Mouse (Mus musculus): Measurements from ENCODE around the gene Ttbk1. TPM values are rescaled to one million over a fixed set of nuclear protein-coding genes. Genes with fewer than 3 reads are reported as not detected.
A peak's percentile ranks its signal among the peaks of the same experiment; 100 is the strongest.

Gene Ttbk1
- polyA plus RNA-seq, 1 experiment from 2014 or later = 0.11 TPM

DNA sequence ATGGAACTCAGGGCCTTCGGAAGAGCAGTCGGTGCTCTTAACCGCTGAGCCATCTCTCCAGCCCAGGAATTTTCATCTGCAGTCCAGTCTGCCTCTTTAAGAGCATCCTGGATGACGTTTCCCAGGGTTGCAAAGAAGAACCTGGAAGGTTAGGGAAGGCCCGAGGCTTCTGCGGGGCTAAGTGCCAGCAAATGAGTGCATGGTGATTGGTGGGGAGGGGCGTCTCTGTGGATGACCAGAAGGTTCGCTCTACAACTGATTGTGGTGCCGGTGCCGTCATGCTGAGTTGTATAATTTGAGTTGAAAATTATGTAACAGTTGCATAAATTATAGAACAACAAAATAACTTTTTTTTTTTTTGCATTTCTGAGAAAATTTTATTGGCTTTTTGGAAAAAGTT lies 48.3 kb downstream of the Ttbk1 start:
- Histone ChIP-seq H3K4me2 (no peak overlapping the region), H3K4me1 (0 out of 2 replicates have a peak, but pooled peaks cover 4% of the 10 kb centered on the region), H3K4me3 (no peak overlapping the region), H3K9me3 (replicated peaks) (no peaks in the 10 kb centered on the region), H3K36me3 (no peaks in the 10 kb centered on the region), H3K27ac (no peak overlapping the region), H3K9ac (no peak overlapping the region), H3K27me3 (replicated peaks) (peaks cover 75% of the 10 kb centered on the region)
- no peak for ATAC-seq
- 81% methylated on average over 10 of the region's 10 CpGs for WGBS (ENCODE audit: insufficient replicate concordance)

DNA sequence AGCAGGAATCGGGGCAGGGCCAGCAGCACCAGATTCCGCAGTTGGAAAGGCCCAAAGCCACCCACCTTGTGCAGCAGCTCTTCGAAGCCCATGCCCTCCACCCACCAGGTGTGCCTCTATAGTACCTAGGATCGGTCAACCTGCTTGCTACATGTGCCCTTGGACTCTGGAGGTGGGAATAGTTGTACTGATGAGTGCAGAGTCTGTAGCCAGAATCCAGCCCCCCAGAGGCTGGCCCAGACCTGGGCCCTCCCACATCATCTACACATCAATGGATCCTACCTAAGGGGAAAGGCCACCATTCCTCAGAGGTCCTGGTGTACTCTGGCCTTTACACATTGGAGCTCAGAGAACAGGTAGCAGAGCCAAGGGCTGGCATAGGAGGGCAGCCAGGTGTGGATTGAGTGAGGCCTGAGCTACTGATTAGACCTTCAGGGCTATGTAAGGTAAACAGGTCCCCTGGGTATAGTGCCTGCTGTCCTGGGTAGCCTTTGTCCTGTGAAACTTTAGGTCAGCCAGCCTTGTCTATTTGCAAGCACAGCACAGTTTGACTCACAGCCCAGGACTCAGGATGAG lies 49.1 kb downstream of the Ttbk1 start, which contains the start of gene Slc22a7:
Slc22a7 (minus strand) TSS at position 160 of the 576 bp plus-strand sequence.
- 74% methylated on average over 4 of the region's 4 CpGs for WGBS (ENCODE audit: insufficient replicate concordance)
- peaks cover 75% of the 10 kb centered on the region for H3K27me3 ChIP-seq (replicated peaks)

DNA sequence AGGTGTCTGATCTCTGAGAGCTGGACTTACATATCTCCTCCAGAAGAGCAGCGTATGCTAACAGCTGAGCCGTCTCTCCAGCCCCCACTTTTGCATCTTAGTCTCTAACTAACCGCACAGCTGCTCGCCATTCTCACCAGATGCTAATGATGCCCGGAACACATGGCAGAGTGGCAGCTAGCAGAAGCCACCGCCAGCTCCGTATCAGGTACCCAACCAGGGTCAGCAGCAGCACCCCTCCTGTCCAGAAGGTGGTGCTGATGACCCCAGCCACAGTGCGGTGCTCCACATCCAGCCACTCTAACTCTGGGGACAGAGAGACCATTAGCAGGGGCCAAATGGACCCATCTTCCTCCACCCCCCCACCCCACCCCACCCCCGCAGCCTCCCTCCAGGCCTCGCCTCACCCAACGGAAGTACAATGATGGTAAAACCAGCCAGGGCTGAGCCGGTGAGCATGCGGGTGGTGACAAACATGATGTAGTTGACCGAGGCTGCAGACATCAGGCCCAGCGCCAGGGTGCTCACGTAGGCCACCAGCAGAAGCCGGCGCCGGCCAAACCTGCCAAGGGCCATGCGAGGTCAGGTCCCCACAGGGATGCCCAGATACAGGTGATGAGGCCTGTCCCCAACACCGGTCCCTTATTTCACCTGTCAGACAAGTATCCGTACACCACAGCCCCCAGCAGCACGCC lies 50.7 kb downstream of the Ttbk1 start:
- no peak overlapping the region for H3K4me3 ChIP-seq
- peaks cover 75% of the 10 kb centered on the region for H3K27me3 ChIP-seq (replicated peaks)
- H3K9me3 ChIP-seq (replicated peaks) = no peaks in the 10 kb centered on the region
- peaks cover 5% of the 10 kb centered on the region; the same call in 1 of the 2 replicates for H3K4me1 ChIP-seq
- no peak for ATAC-seq
- WGBS (ENCODE audit: insufficient replicate concordance) = 22% methylated on average over 23 of the region's 23 CpGs
- no peaks in the 10 kb centered on the region for H3K36me3 ChIP-seq
- no peak overlapping the region for H3K9ac ChIP-seq
- no peak overlapping the region for H3K27ac ChIP-seq
- no peak overlapping the region for H3K4me2 ChIP-seq

More for the DNA sequence above, 49.1 kb downstream of the Ttbk1 start, which contains the start of gene Slc22a7:
- no peak for ATAC-seq
- no peaks in the 10 kb centered on the region for H3K9me3 ChIP-seq (replicated peaks)
- H3K27ac ChIP-seq = no peak within 1 kb of the TSS
- no peak within 1 kb of the TSS for H3K4me2 ChIP-seq
- H3K4me1 ChIP-seq = peaks cover 8% of the 10 kb centered on the region; the same call in 1 of the 2 replicates
- no peak within 1 kb of the TSS for H3K9ac ChIP-seq
- no peak within 1 kb of the TSS for H3K4me3 ChIP-seq
- no peaks in the 10 kb centered on the region for H3K36me3 ChIP-seq

DNA sequence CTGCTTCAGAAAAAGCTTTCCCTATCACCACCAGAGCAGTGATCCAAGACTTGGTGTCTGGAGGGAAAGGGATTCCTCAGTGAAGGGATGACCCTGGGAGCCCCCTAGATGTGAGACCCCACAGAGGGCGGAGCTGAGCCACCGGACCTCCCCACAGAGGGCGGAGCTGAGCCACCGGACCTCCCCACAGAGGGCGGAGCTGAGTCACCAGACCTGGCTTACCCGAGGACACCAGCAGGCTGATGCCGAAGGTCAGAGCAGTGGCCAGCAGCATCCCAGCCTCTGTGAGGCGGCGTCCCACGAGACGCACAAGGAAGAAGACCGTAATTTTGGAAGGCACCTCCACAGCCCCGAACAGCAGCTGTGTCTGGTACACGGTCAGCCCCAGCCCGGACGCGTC lies 53.8 kb downstream of the Ttbk1 start:
- 0 out of 2 replicates have a peak, but pooled peaks have one; percentile 37 for ATAC-seq
- Histone ChIP-seq H3K27ac (no peak overlapping the region), H3K4me3 (no peak overlapping the region), H3K4me1 (peaks cover 5% of the 10 kb centered on the region; the same call in 1 of the 2 replicates), H3K4me2 (peak overlapping the region; percentile 53), H3K9me3 (replicated peaks) (no peaks in the 10 kb centered on the region), H3K9ac (no peak overlapping the region), H3K27me3 (replicated peaks) (peaks cover 95% of the 10 kb centered on the region), H3K36me3 (no peaks in the 10 kb centered on the region)
- WGBS (ENCODE audit: insufficient replicate concordance) = 6% methylated on average over 17 of the region's 17 CpGs

DNA sequence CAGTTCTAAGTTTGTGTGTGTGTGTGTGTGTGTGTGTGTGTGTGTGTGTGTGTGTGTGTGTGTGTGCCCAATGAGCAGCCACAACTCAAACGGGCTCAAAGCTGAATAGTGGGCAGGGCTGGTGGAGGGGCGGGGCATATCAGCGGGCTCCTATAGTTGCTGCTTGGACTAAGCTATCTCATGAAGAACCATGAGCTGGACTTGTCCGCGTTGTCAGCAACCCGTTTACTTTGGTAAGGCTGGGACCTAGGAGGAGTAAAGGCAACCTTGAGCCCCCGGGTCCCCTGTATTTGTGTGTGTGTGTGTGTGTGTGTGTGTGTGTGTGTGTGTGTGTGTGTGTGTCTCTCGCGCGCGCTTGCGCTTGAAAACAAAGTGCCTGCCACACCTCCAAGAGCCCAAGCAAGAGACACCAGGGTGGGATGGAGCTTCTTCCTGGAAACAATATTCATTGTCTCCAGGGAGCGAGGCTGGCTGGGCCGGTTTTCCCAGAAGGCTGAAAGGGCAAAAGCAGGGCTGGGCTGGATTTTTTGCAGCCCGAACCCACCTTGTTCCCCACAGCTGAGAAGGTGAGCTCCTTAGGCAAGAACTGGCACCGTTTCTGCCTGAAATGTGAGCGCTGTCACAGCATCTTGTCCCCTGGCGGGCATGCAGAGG lies 58.6 kb downstream of the Ttbk1 start, which contains the start of gene Crip3:
Crip3 (plus strand) TSS at position 166 of the 654 bp plus-strand sequence.
- H3K4me2 ChIP-seq = peak within 1 kb of the TSS; percentile 48
- H3K27ac ChIP-seq = no peak within 1 kb of the TSS
- H3K9me3 ChIP-seq (replicated peaks) = no peaks in the 10 kb centered on the region
- no peak within 1 kb of the TSS for H3K9ac ChIP-seq
- no peaks in the 10 kb centered on the region for H3K36me3 ChIP-seq
- WGBS (ENCODE audit: insufficient replicate concordance) = 7% methylated on average over 18 of the region's 18 CpGs
- peaks cover 55% of the 10 kb centered on the region for H3K27me3 ChIP-seq (replicated peaks)
- no peak for ATAC-seq
- peaks cover 2% of the 10 kb centered on the region; the same call in 1 of the 2 replicates for H3K4me1 ChIP-seq
- H3K4me3 ChIP-seq = no peak within 1 kb of the TSS; the same call in 1 of the 2 replicates

DNA sequence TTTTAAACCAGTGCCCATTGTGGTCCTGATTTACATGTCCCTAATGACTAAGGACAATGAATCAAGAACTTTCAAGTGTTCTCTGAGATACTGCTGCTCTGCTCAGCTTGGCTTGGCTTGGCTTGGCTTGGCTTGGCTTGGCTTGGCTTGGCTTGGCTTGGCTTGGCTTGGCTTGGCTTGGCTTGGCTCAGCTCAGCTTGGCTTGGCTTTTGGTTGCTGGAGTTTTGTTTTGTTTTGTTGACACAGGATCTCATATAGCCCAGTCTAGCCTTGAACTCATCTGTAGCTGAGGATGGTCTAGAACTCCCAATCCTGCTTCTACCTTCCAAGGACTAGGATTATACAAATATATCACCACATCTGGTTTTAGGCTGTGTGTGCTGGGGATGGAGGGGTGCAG lies 61.0 kb downstream of the Ttbk1 start:
- H3K9ac ChIP-seq = no peak overlapping the region
- no peaks in the 10 kb centered on the region for H3K36me3 ChIP-seq
- no peak overlapping the region for H3K4me2 ChIP-seq
- no peak overlapping the region for H3K4me3 ChIP-seq
- H3K9me3 ChIP-seq (replicated peaks) = no peaks in the 10 kb centered on the region
- H3K27ac ChIP-seq = no peak overlapping the region
- H3K27me3 ChIP-seq (replicated peaks) = peaks cover 31% of the 10 kb centered on the region
- no peak for ATAC-seq
- no peaks in the 10 kb centered on the region for H3K4me1 ChIP-seq

DNA sequence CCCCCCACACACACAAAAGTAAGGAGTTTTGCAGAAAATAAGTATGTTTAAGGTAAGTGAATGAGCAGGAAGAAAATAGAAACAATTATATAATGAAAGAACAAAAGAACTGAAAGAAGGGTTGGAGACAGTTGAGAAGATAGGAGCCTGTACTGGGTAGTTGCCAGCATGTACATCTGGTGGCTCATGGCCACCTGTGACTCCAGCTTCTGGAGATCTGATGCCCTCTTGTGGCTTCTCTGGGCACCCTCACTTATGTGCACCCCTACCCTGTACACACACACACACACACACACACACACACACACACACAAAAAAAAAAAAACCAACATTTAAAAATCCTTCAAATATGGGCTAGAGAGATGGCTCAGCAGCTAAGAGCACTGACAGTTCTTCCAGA lies 67.8 kb downstream of the Ttbk1 start:
- Histone ChIP-seq H3K36me3 (0 out of 2 replicates have a peak, but pooled peaks cover 3% of the 10 kb centered on the region), H3K27ac (no peak overlapping the region), H3K4me3 (no peak overlapping the region), H3K9me3 (replicated peaks) (no peaks in the 10 kb centered on the region), H3K4me2 (no peak overlapping the region), H3K9ac (no peak overlapping the region), H3K4me1 (no peaks in the 10 kb centered on the region), H3K27me3 (replicated peaks) (no peaks in the 10 kb centered on the region; the same call in 1 of the 2 replicates)
- ATAC-seq = no peak

DNA sequence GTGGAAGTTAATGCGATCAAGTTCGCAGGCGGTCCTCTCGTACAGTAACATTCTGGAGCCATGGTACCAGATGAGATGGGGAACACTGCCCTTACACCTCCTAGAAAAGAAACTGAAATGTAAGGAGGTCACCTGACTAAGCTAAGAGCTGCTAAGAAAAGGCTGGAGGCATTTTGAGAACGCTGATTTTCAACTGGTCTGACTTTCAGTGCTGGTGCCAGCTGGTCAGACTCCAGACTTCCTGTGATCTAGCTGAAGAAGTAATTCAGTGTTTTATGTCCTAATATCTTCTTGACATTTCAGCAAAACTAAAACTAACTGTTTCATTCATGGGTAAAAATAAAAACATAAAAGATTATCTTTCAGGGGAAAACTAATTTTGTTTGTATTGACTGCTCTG lies 68.8 kb downstream of the Ttbk1 start:
- 77% methylated on average over 5 of the region's 5 CpGs for WGBS (ENCODE audit: insufficient replicate concordance)
- no peak for ATAC-seq
- H3K27me3 ChIP-seq (replicated peaks) = no peaks in the 10 kb centered on the region; the same call in 1 of the 2 replicates
- no peaks in the 10 kb centered on the region for H3K4me1 ChIP-seq
- peaks cover 9% of the 10 kb centered on the region for H3K36me3 ChIP-seq
- H3K4me2 ChIP-seq = no peak overlapping the region
- no peaks in the 10 kb centered on the region for H3K9me3 ChIP-seq (replicated peaks)
- H3K27ac ChIP-seq = no peak overlapping the region
- H3K4me3 ChIP-seq = no peak overlapping the region
- H3K9ac ChIP-seq = no peak overlapping the region

DNA sequence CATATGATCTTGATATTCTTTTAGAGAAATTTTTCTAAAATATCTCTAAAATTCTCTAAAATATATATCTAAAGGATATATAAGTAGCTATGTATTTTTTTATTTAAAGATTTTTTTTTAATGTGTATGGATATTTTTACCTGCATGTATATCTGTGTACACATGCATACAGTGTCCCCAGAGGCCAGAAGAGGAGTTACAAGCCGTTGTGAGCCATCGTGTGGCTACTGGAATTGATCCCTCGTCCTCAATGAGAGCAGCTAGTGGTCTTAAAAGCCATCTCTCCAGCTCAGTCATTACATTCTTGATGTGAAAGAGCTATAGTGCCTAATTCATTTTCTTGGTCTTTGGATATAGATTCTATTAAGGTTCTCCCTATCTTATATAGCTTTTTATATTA lies 79.0 kb downstream of the Ttbk1 start:
- Histone ChIP-seq H3K4me2 (no peak overlapping the region), H3K36me3 (peaks cover 59% of the 10 kb centered on the region), H3K27ac (no peak overlapping the region), H3K4me3 (no peak overlapping the region), H3K27me3 (replicated peaks) (no peaks in the 10 kb centered on the region), H3K4me1 (no peaks in the 10 kb centered on the region), H3K9ac (no peak overlapping the region), H3K9me3 (replicated peaks) (no peaks in the 10 kb centered on the region)
- ATAC-seq = no peak
- 41% methylated on average over 3 of the region's 3 CpGs for WGBS (ENCODE audit: insufficient replicate concordance)

DNA sequence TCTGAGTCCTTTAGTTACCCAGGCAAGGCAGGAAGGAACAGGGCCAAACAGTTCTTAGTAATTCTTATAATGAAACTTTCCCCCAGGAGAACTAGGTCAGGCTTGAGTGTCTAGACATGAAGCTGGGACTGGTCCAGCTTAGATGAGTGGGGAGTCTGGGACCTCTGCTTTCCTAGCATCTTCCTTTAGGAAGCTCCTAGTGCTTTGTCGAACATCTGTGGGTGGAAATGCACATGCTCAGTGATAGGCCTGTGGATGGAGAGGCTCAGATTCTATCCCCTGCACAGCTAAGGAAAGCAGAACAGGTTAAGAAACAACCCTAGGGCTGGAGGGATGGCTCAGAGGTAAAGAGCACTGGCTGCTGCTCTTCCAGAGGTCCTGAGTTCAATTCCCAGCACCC lies 92.8 kb downstream of the Ttbk1 start:
- H3K4me3 ChIP-seq = no peak overlapping the region
- H3K9ac ChIP-seq = no peak overlapping the region
- H3K4me1 ChIP-seq = no peaks in the 10 kb centered on the region
- no peak overlapping the region for H3K4me2 ChIP-seq
- H3K27ac ChIP-seq = no peak overlapping the region
- 59% methylated on average over 1 of the region's 1 CpGs for WGBS (ENCODE audit: insufficient replicate concordance)
- no peak for ATAC-seq
- H3K27me3 ChIP-seq (replicated peaks) = no peaks in the 10 kb centered on the region
- H3K9me3 ChIP-seq (replicated peaks) = no peaks in the 10 kb centered on the region
- peaks cover 34% of the 10 kb centered on the region for H3K36me3 ChIP-seq

DNA sequence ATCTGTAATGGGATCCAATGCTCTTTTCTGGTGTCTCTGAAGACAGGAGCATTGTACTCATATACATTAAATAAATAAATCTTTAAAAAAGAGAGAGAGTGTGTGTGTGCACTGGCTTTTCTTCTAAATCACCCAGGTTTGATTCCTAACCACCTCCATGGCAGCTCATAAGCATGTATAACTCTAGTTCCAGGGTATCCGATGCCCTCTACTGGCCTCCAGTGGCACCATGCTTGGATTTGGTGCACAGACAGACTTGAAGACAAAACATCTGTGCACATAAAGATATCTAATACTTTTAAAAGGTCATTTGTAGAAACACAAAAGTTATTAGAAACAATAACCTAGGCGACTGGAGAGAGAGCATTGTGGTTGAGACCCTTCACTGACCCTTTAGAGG lies 94.5 kb downstream of the Ttbk1 start:
- Histone ChIP-seq H3K4me3 (no peak overlapping the region), H3K4me2 (no peak overlapping the region), H3K27me3 (replicated peaks) (no peaks in the 10 kb centered on the region), H3K9me3 (replicated peaks) (no peaks in the 10 kb centered on the region), H3K9ac (no peak overlapping the region), H3K4me1 (no peaks in the 10 kb centered on the region), H3K36me3 (peaks cover 29% of the 10 kb centered on the region), H3K27ac (no peak overlapping the region)
- no peak for ATAC-seq
- WGBS (ENCODE audit: insufficient replicate concordance) = 34% methylated on average over 2 of the region's 2 CpGs
